Mouse (Mus musculus): ENCODE measurements around the gene Trim24.
"Not testable (repeated sequence)": the region's sequence is repeated elsewhere in the genome, so short reads cannot be mapped to it uniquely, and the experiment has no call there.

Trim24 gene

GRCm38 (mm10) chr6:37870245-37871136 is at the start of gene Trim24:
Trim24 (plus strand) TSS chr6:37870811.
- DNase-seq (ENCODE audit: low spot score): peak; percentile 97

GRCm38 (mm10) chr6:37821531-37822051 is 49.0 kb upstream of the Trim24 start:
- DNase-seq (ENCODE audit: low spot score): no peak

DNA sequence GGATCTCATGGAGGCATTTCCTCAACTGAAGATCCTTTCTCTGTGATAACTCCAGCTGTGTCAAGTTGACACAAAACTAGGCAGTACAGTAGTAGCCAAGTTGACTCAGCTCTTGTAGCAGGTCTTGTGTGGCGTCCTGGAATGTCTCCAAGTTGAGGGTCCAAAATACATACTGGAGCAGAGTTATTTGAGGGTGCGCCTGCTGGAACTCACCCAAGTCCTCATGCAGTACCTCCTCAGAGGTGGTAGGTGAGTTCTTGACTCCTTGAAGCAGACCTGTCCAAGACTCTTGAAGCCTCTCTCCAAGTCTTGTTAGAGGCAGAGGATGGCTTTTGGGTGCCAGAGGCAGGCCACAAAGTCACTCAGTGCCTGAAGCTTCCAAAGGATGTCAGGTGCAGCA is 48.2 kb upstream of the Trim24 start:
- DNase-seq (ENCODE audit: low spot score): no peak

- no peak for DNase-seq (ENCODE audit: low spot score)
Measured at GRCm38 (mm10) chr6:37823731-37824130, 46.9 kb upstream of the Trim24 start.

DNA sequence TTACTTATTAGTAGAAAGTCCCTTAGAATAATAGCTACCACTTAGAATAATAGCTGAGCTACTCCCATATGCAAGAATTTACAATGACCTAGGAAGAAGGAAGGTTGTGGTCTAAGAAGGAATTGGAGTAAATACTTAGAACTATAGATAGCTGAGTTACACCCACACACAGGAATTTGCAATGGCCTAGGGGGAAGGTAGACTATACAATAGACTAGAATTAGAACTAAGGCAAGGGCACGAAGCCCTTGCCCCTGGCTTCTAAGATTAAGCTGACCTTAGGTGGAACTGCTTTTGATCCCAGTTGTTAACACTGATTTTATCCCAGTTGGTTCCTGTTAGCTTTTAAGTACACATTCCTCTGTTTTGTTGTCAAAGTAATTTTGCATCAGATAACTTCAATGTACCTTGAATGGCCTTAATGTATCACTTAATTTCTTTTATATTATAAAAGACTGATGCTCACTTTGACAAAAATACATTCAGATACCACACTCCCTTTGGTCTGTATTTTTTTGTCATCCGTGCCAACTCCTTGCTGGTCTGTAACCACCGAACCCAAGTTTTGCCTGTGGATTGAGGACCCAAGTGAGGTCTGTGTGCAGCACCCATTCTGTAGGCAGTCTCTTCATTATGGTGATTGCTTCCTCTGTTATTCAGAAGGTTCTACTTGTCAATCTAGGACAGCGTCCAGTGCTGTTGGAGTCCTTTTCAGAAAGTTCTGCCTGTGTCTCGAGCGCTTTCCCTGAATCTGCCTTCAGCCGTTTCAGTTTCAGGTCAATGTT is 45.1 kb upstream of the Trim24 start:
- not testable (repeated sequence) for DNase-seq (ENCODE audit: low spot score)

GRCm38 (mm10) chr6:37828955-37829354 is 41.7 kb upstream of the Trim24 start:
- DNase-seq (ENCODE audit: low spot score): no peak

- DNase-seq (ENCODE audit: low spot score): no peak
Measured at GRCm38 (mm10) chr6:37829631-37830030, 41.0 kb upstream of the Trim24 start.

DNA sequence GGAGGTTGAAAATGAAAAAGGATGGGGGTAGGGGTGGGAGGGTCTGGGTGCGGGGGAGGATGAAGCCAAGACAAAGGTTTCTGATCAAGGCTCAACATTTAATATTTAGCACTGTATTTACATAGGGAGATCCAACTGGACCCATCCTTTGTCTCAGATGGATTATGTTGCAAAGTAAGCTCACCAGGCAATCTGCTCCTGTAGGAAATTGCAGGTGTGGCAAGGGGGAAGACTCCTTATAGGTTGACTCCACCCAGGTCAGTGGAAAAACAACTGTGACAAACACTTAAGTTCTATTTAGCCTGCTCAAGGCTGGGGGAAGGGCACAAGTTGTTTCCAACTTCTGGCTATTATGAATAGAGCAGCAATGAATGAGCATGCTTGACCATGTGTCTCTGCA is 36.9 kb upstream of the Trim24 start:
- no peak for DNase-seq (ENCODE audit: low spot score)

DNA sequence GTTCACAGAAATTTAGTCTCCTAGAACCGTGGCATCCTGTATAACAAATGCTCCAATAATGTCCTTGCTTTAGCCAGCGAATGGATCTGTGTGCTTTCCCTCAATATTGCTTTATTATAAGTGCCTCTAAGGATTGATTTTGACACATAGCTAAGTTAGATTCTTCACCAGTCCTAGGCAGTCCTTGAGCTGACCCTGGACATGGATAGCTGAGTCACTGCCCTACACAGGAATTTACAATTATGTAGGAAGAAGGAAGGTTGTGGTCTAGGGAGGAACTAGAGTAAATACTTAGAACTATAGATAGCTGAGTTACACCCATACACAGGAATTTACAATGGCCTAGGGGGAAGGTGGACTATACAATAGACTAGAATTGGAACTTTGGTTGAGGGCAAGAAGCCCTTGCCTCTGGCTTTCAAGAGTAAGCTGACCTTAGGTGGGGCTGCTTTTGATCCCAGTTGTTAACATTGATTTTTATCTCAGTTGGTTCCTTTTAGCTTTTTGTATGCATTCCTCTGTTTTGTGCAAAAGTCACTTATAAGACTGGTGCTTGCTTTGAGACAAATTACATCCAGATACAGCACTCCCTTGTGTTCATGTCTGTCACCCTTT is 33.6 kb upstream of the Trim24 start:
- DNase-seq (ENCODE audit: low spot score): not testable (repeated sequence)

DNA sequence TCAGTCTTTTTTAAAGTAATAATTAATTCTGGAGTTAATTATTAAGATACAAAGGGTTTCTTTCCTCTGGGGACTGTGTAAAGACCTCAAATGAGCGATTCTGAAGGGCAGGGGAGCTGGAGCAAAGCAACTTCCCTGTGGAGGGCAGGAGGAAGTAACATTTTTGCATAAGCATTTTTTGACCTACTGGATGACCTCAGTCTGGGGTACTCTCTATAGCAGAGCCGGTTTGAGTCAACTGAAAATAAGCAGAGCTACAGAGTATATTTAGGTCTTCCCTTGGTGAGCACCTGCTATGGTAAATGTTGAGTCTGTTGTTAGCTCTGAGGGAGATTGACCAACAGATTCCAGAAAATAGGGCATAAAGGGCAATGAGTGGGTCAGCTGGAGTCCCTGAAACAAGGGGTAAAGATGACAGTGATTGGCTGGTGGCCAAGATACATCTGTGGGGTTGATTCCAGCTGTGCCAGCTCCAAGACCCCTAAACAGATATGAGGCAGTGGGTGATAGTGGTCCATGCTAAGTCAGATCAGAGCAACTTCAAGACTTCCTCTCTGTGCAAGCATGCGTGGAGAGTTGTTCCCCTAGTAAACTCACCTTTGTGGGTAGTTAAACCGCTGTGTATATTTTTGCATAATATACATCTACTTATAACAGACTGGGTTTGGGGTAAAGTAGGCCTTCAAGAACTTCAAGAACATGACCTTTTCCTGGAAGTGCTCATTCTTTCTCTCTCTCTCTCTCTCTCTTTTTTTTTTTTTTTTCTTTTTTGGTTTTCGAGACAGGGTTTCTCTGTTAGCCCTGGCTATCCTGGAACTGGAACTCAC is 27.6 kb upstream of the Trim24 start:
- DNase-seq (ENCODE audit: low spot score): no peak

- no peak for DNase-seq (ENCODE audit: low spot score)
Measured at GRCm38 (mm10) chr6:37843647-37844273, 26.9 kb upstream of the Trim24 start.

DNA sequence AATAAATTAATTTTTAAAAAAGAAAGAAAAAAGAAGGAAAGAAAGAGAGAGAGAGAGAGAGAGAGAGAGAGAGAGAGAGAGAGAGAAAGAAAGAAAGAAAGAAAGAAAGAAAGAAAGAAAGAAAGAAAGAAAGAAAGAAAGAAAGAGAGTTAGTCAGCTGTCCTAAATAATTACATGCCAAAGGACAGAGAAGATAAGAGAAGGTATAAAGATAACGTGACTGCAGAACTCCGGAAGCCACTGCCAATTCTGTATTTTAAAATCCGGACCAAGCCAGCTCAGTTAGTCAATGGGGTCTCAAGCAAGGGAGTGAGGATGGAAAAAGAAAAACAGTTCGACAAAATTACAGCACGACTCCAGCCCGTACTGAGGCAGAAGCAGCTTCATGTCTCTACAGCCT is 25.7 kb upstream of the Trim24 start:
- not testable (repeated sequence) for DNase-seq (ENCODE audit: low spot score)

DNA sequence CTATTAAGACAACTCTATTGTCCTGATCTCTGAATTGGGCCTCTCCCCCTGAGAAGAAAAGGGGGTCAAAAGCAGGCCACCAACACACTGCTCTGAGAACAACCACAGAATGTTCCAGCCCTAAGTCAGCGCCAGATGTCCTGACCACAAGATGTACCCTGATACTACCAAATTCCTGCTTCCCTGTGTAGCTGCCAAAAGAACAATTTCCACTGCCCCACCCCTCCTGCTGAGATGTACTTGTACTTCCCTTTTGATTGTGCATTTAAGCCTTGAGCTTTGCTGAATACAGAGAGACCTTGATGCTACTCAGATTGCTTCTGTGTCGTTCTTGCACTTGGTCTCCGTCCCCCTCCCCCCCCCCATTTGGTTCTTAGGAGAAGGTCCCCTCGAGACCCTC is 23.1 kb upstream of the Trim24 start:
- DNase-seq (ENCODE audit: low spot score): not testable (repeated sequence)

DNA sequence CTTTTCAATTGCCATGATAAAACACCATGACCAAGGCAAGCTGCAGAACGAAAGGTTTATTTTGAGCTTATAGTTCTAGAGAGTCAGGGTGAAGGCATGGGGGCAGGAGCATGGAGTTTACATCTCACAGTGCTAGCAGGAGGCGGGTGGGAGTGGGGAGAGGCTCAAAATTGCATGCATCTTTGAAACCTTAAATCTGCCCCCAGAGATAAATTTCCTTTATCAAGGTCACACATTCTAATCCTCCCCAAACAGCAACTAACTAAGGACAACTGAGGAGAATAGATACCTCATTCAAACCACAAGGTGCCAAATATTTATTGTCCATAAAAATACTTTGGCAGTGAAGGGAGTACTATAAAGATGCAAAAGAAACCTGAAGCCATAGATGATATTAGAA is 19.3 kb upstream of the Trim24 start:
- DNase-seq (ENCODE audit: low spot score): no peak

GRCm38 (mm10) chr6:37853289-37853688 is 17.3 kb upstream of the Trim24 start:
- DNase-seq (ENCODE audit: low spot score): no peak

GRCm38 (mm10) chr6:37855384-37855783 is 15.2 kb upstream of the Trim24 start:
- DNase-seq (ENCODE audit: low spot score): no peak

DNA sequence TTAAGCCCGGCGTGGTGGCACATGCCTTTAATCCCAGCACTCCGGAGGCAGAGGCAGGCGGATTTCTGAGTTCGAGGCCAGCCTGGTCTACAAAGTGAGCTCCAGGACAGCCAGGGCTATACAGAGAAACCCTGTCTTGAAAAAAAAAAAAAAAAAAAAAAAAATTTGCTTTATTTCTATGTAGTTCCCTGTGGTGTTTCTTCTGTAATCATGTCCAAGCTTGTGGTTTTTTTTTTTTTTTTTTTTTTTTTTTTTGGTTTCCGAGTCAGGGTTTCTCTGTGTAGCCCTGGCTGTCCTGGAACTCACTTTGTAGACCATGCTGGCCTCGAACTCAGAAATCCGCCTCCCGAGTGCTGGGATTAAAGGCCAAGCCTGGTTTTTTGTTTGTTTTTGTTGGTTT is 14.3 kb upstream of the Trim24 start:
- DNase-seq (ENCODE audit: low spot score): not testable (repeated sequence)

- DNase-seq (ENCODE audit: low spot score): no peak
Measured at GRCm38 (mm10) chr6:37857196-37857874, 13.3 kb upstream of the Trim24 start.

DNA sequence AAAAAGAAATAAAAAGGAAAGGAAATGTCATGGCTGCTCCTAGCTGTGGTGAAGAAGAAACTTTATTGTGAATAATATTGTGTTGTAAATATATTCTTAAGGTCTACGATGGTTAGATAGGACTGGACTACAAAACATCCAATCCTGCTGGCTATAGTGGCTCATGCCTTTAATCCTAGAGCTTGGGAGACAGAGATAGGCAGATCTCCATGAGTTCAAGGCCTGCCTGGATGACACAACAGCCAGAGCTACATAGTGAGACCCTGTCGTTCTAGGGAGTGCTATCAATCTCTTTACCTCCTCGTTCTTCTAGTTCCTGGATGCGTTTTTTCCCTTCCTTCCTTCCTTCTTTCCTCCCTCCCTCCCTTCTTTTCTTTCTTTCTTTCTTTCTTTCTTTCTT is 12.5 kb upstream of the Trim24 start:
- no peak for DNase-seq (ENCODE audit: low spot score)

DNA sequence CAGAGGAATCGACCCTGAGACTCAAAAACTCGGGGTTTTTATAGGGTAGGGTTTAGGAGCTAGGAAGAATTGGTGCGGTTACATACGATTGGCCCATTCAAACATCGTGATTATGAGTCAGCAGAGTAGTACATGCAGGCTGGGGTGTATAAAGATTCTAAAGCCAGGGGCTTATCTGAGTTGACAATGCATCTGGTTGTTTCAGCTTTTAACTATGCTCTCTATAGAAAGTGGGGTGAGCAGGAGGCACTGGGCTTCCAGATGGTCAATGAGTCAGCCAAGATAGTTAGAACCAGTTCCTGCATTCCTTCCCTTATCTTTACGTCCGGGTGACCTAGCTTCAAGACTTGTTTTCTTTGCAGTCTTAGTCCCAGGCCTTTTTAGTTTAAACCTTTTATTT is 7.7 kb upstream of the Trim24 start:
- DNase-seq (ENCODE audit: low spot score): no peak

Data from testis, postnatal 14 days (tissue).